Mouse (Mus musculus): ENCODE measurements around the gene Gm5901. TPM values are rescaled to one million over a fixed set of nuclear protein-coding genes. Genes with fewer than 3 reads are reported as not detected.
"Not testable (repeated sequence)": the region's sequence is repeated elsewhere in the genome, so short reads cannot be mapped to it uniquely, and the experiment has no call there.

Gm5901 gene
- polyA plus RNA-seq (2015; fragmentation: Nextera tagmentation; extraction: Ambion mirVana), result not detected in 2 replicates

GRCm38 (mm10) chr7:105374866-105375265 is at the start of gene Gm5901:
Gene Gm5901, plus strand, starts transcription at chr7:105375038.
- no peak for ATAC-seq (ENCODE audit: insufficient number of reproducible peaks, low FRiP score, low TSS enrichment, low read depth)
- H3K9me3 ChIP-seq (replicated peaks), result no peaks in the 10 kb centered on the region
- no peak within 1 kb of the TSS for H3K4me2 ChIP-seq (replicated peaks)
- no peak within 1 kb of the TSS for H3K9ac ChIP-seq
- H3K4me1 ChIP-seq, result no peaks in the 10 kb centered on the region
- H3K36me3 ChIP-seq, result peaks cover 50% of the 10 kb centered on the region
- WGBS, result 87% methylated on average over 1 of the region's 1 CpGs
- no peak within 1 kb of the TSS for H3K4me3 ChIP-seq (replicated peaks)
- no peaks in the 10 kb centered on the region for H3K27me3 ChIP-seq
- no peak within 1 kb of the TSS for H3K27ac ChIP-seq (replicated peaks)

DNA sequence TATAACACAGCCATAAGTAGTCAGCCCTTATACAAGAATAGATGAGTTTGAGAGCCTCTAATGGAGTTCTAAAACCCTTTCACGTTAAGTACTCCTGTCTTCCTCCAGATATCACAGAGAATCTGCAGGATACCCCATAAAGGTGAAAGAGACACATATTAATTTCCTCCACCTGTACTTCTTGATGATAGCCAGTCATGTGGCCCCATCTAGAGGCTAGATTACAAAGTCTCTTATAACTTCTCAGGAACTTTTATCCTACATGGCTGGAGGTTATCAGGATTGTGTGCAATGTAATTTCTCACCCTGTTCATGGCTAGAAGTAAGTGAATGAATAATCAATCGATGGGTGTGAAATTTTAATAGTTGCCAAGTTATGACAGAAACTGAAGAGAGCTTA is 49.5 kb upstream of the Gm5901 start:
- no peaks in the 10 kb centered on the region for H3K36me3 ChIP-seq
- WGBS, result 73% methylated on average over 2 of the region's 2 CpGs
- H3K4me2 ChIP-seq (replicated peaks), result no peak overlapping the region
- no peak overlapping the region for H3K4me3 ChIP-seq (replicated peaks)
- H3K4me1 ChIP-seq, result no peaks in the 10 kb centered on the region
- no peak overlapping the region for H3K27ac ChIP-seq (replicated peaks)
- ATAC-seq (ENCODE audit: insufficient number of reproducible peaks, low FRiP score, low TSS enrichment, low read depth), result no peak
- H3K9me3 ChIP-seq (replicated peaks), result no peaks in the 10 kb centered on the region
- H3K27me3 ChIP-seq, result no peaks in the 10 kb centered on the region
- H3K9ac ChIP-seq, result no peak overlapping the region

DNA sequence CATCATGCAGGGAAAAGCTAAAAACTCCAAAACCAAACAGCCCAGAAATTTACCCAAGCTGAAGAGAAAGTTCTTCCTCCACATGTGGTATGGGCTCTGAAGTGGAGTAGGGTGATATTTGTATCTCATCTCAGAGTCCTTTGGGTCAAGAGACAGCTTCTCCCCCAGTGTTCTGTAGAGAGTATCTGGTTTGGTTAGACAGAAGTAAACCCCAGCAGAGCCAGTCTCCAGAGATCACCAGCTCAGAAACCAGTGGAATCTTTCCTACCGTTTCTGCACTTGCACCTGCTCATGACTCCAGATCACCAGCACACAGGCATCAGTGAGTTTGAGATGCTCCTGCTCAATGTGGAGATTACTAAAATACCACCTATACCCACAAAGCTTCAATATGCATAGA is 40.8 kb upstream of the Gm5901 start, which contains the start of gene Olfr690:
TSS of gene Olfr690 (minus strand) at position 101 of the 400 bp plus-strand sequence.
- Histone ChIP-seq H3K36me3 (no peaks in the 10 kb centered on the region), H3K4me3 (replicated peaks) (no peak within 1 kb of the TSS), H3K4me2 (replicated peaks) (no peak within 1 kb of the TSS), H3K4me1 (no peaks in the 10 kb centered on the region), H3K27me3 (no peaks in the 10 kb centered on the region), H3K27ac (replicated peaks) (no peak within 1 kb of the TSS), H3K9me3 (replicated peaks) (no peaks in the 10 kb centered on the region), H3K9ac (no peak within 1 kb of the TSS)
- WGBS, result 65% methylated on average over 1 of the region's 1 CpGs
- no peak for ATAC-seq (ENCODE audit: insufficient number of reproducible peaks, low FRiP score, low TSS enrichment, low read depth)

DNA sequence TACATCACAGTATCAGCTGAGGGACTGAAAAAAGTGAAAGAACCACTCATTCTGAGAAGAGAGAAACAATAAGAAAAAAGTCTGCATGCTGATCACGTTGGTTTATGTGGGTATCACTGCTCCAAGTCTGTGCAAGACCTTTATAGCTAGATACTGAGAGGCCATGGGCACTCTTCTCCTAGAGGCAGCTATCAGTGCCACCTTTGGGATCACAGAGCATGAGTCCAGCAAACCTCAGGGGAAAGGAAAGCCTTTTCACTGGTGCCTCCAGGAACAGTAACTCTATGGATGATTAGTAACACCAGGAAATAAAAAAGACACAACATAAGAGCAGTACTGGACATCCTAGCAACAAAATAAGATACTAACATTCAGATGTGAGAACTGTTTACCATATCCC is 32.7 kb upstream of the Gm5901 start, which contains the start of gene Olfr691:
TSS of gene Olfr691 (minus strand) at position 101 of the 400 bp plus-strand sequence.
- Histone ChIP-seq H3K4me3 (replicated peaks) (no peak within 1 kb of the TSS), H3K27ac (replicated peaks) (no peak within 1 kb of the TSS), H3K9me3 (replicated peaks) (no peaks in the 10 kb centered on the region), H3K4me2 (replicated peaks) (no peak within 1 kb of the TSS), H3K36me3 (no peaks in the 10 kb centered on the region), H3K9ac (no peak within 1 kb of the TSS), H3K4me1 (no peaks in the 10 kb centered on the region), H3K27me3 (no peaks in the 10 kb centered on the region)
- no peak for ATAC-seq (ENCODE audit: insufficient number of reproducible peaks, low FRiP score, low TSS enrichment, low read depth)
- 51% methylated on average over 1 of the region's 1 CpGs for WGBS

- 70% methylated on average over 2 of the region's 2 CpGs for WGBS
- Histone ChIP-seq H3K9me3 (replicated peaks) (no peaks in the 10 kb centered on the region), H3K36me3 (no peaks in the 10 kb centered on the region), H3K4me1 (no peaks in the 10 kb centered on the region), H3K27ac (replicated peaks) (no peak overlapping the region), H3K9ac (no peak overlapping the region), H3K4me3 (replicated peaks) (no peak overlapping the region), H3K27me3 (no peaks in the 10 kb centered on the region), H3K4me2 (replicated peaks) (no peak overlapping the region)
- no peak for ATAC-seq (ENCODE audit: insufficient number of reproducible peaks, low FRiP score, low TSS enrichment, low read depth)
Measured at GRCm38 (mm10) chr7:105342752-105343151, 32.1 kb upstream of the Gm5901 start.

- H3K4me3 ChIP-seq (replicated peaks); H3K36me3 ChIP-seq; H3K27me3 ChIP-seq; H3K4me2 ChIP-seq (replicated peaks); H3K9ac ChIP-seq; H3K4me1 ChIP-seq; ATAC-seq (ENCODE audit: insufficient number of reproducible peaks, low FRiP score, low TSS enrichment, low read depth); H3K9me3 ChIP-seq (replicated peaks); H3K27ac ChIP-seq (replicated peaks): not testable (repeated sequence)
- WGBS, result no CpG with 5 or more reads among the region's 5 CpGs
Measured at GRCm38 (mm10) chr7:105356064-105356463, 18.8 kb upstream of the Gm5901 start.

DNA sequence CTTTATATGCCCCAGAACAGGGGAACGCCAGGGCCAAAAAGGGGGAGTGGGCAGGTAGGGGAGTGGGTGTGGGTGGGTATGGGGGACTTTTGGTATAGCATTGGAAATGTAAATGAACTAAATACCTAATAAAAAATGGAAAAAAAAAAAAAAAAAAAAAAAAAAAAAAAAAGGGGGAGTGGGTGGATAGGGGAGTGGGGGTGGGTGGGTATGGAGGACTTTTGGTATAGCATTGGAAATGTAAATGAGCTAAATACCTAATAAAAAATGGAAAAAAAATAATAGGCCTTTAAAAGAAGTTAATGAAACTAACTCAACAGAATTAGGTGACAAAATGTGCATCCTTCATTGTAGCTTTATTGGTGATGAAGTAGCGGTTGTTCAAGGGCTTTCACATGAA is 18.4 kb upstream of the Gm5901 start:
- H3K4me3 ChIP-seq (replicated peaks); H3K36me3 ChIP-seq; H3K9me3 ChIP-seq (replicated peaks); H3K9ac ChIP-seq; H3K4me1 ChIP-seq; H3K27ac ChIP-seq (replicated peaks); H3K27me3 ChIP-seq; H3K4me2 ChIP-seq (replicated peaks): not testable (repeated sequence)
- ATAC-seq (ENCODE audit: insufficient number of reproducible peaks, low FRiP score, low TSS enrichment, low read depth), result peak; percentile 67; the same call in 1 of the 2 replicates
- WGBS, result 91% methylated on average over 1 of the region's 2 CpGs

DNA sequence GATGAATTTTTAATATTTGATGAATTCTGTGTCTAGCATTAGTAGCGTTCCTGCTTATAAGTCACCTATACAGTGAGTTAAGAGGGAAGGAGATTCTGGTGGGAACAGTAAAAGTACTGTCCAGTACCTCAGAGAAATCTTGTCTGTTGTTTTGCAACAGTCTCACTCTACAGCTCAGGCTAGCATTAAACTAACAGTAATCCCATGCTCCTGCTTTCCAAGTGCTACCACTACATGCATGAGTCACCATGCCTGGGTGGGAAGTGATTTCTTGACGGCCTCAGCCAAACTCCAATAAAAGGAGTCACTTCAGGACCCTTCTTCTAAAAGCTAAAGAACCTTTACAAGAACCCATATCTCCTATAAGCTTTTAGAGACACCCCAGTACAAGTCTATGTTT is 13.1 kb upstream of the Gm5901 start:
- no peaks in the 10 kb centered on the region for H3K27me3 ChIP-seq
- H3K4me2 ChIP-seq (replicated peaks), result no peak overlapping the region
- WGBS, result 79% methylated on average over 2 of the region's 2 CpGs
- no peaks in the 10 kb centered on the region for H3K4me1 ChIP-seq
- H3K27ac ChIP-seq (replicated peaks), result no peak overlapping the region
- no peak overlapping the region for H3K9ac ChIP-seq
- H3K9me3 ChIP-seq (replicated peaks), result no peaks in the 10 kb centered on the region
- no peaks in the 10 kb centered on the region for H3K36me3 ChIP-seq
- no peak for ATAC-seq (ENCODE audit: insufficient number of reproducible peaks, low FRiP score, low TSS enrichment, low read depth)
- no peak overlapping the region for H3K4me3 ChIP-seq (replicated peaks)

DNA sequence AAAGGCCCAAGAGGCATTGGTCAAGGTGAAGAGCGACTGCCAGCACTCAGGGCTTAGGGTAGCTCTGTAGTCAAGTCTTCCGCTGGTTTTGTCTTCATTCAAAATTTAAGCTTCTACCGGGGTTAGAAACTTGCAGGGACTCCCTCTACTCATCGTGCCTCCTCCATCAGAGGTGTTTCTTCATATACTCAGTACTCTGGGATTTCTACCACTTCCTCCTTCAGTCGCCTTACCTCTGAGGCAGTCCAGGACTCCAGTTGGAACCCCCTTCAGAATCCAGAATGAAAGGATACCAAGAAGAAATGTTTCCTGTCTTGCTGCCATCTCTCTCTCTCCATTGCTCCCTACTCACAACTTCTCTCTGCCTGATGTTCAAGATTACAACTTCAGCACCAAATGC is 7.6 kb upstream of the Gm5901 start:
- WGBS, result 80% methylated on average over 5 of the region's 5 CpGs
- no peak overlapping the region for H3K27ac ChIP-seq (replicated peaks)
- no peaks in the 10 kb centered on the region for H3K9me3 ChIP-seq (replicated peaks)
- no peak for ATAC-seq (ENCODE audit: insufficient number of reproducible peaks, low FRiP score, low TSS enrichment, low read depth)
- H3K4me3 ChIP-seq (replicated peaks), result no peak overlapping the region
- H3K9ac ChIP-seq, result no peak overlapping the region
- no peaks in the 10 kb centered on the region for H3K36me3 ChIP-seq
- no peak overlapping the region for H3K4me2 ChIP-seq (replicated peaks)
- no peaks in the 10 kb centered on the region for H3K27me3 ChIP-seq
- H3K4me1 ChIP-seq, result no peaks in the 10 kb centered on the region

GRCm38 (mm10) chr7:105367930-105368329 is 6.9 kb upstream of the Gm5901 start, which contains the start of gene Olfr692:
Gene Olfr692, plus strand, starts transcription at chr7:105368230.
- 0 out of 2 replicates have a peak, but pooled peaks cover 4% of the 10 kb centered on the region for H3K36me3 ChIP-seq
- H3K4me1 ChIP-seq, result no peaks in the 10 kb centered on the region
- no peak within 1 kb of the TSS for H3K9ac ChIP-seq
- no peaks in the 10 kb centered on the region for H3K9me3 ChIP-seq (replicated peaks)
- no peak within 1 kb of the TSS for H3K4me2 ChIP-seq (replicated peaks)
- H3K27me3 ChIP-seq, result no peaks in the 10 kb centered on the region
- H3K4me3 ChIP-seq (replicated peaks), result no peak within 1 kb of the TSS
- WGBS, result 100% methylated on average over 1 of the region's 1 CpGs
- H3K27ac ChIP-seq (replicated peaks), result no peak within 1 kb of the TSS
- no peak for ATAC-seq (ENCODE audit: insufficient number of reproducible peaks, low FRiP score, low TSS enrichment, low read depth)

DNA sequence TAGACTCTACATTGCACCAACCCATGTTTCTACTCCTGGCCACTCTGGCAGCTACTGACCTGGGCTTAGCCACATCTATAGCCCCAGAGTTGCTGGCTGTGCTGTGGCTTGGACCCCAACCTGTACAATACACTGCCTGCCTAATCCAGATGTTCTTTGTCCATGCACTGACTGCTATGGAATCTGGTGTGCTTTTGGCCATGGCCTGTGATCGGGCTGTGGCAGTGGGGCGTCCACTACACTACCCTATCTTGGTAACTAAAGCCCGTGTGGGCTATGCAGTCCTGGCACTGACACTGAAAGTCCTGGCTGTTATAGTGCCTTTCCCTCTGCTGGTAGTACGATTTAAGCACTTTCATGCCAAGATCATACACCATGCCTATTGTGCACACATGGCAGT is 6.3 kb upstream of the Gm5901 start:
- Histone ChIP-seq H3K9me3 (replicated peaks) (no peaks in the 10 kb centered on the region), H3K4me2 (replicated peaks) (no peak overlapping the region), H3K4me1 (no peaks in the 10 kb centered on the region), H3K27me3 (no peaks in the 10 kb centered on the region), H3K36me3 (peaks cover 7% of the 10 kb centered on the region; the same call in 1 of the 2 replicates), H3K27ac (replicated peaks) (no peak overlapping the region), H3K9ac (no peak overlapping the region), H3K4me3 (replicated peaks) (no peak overlapping the region)
- 90% methylated on average over 4 of the region's 4 CpGs for WGBS
- no peak; the same call in 1 of the 2 replicates for ATAC-seq (ENCODE audit: insufficient number of reproducible peaks, low FRiP score, low TSS enrichment, low read depth)

- H3K4me1 ChIP-seq, result no peaks in the 10 kb centered on the region
- H3K4me2 ChIP-seq (replicated peaks), result no peak overlapping the region
- WGBS, result 93% methylated on average over 1 of the region's 1 CpGs
- no peaks in the 10 kb centered on the region for H3K9me3 ChIP-seq (replicated peaks)
- no peaks in the 10 kb centered on the region for H3K27me3 ChIP-seq
- H3K36me3 ChIP-seq, result peaks cover 31% of the 10 kb centered on the region
- no peak overlapping the region for H3K27ac ChIP-seq (replicated peaks)
- H3K4me3 ChIP-seq (replicated peaks), result no peak overlapping the region
- H3K9ac ChIP-seq, result no peak overlapping the region
- ATAC-seq (ENCODE audit: insufficient number of reproducible peaks, low FRiP score, low TSS enrichment, low read depth), result no peak
Measured at GRCm38 (mm10) chr7:105372912-105373311, 1.9 kb upstream of the Gm5901 start.

Data from embryonic facial prominence, embryonic 15.5 days (tissue).